Comparison of ENCODE assay signal across 10 mouse cellular contexts in the genomic region with DNA sequence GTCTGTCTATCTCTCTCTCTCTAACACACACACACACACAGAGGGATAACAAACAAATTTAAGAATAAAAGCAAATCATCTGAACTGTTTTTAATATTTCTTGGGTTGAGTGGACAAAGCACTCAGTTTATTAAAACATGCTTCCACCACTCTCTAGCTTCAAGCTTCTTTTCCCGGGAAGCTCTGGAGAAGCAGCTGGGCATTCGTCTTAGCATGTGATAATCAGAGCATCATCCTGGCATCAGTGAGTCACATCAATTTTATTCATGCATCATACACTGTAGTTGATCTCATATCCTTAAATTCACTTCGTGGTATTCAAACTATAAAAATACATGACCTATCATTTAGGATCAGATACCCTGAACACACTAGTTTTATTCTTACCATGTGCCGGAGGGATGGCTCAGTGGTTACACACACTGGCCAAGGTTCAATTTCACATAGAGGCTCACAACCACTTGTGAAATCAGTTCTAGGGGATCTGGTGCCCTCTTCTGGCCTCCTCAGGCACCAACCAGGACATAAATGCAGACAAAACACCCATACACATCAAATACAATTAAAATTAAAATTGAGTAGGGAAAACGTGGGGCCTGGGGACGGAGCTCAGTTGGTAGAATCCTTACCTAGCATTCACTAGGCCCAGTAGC.
DNase-seq lines count a peak whose midpoint lies in the region; ATAC-seq lines count a peak whose summit lies in the region.
"Had no signal": no experiment of that assay in that cellular context is flagged by ENCODE, and none has a peak within 500 bp of the region (broad histone marks: within the 10 kb centered on the region; RNA-seq: fewer than 3 reads in every experiment).

No protein-coding gene starts in this region.

- no peaks in the 10 kb centered on the region for H3K27me3 ChIP-seq in kidney, embryonic 15.5 days
- H3K27me3 ChIP-seq: embryonic facial prominence, embryonic 15.5 days had no signal

- no peak for ATAC-seq in kidney, embryonic 15.5 days (replicated peaks; ENCODE audit: low FRiP score)

- peaks cover 7% of the 10 kb centered on the region for H3K36me3 ChIP-seq in kidney, embryonic 15.5 days
- H3K36me3 ChIP-seq: liver, embryonic 13.5 days had no signal

- no peak overlapping the region for H3K4me3 ChIP-seq in kidney, embryonic 15.5 days (replicated peaks)
- H3K4me3 ChIP-seq: embryonic facial prominence, embryonic 15.5 days; liver, embryonic 13.5 days had no signal

- peaks cover 17% of the 10 kb centered on the region for H3K4me1 ChIP-seq in kidney, embryonic 15.5 days

- no peaks in the 10 kb centered on the region for H3K9me3 ChIP-seq in kidney, embryonic 15.5 days (replicated peaks)
- H3K9me3 ChIP-seq: embryonic facial prominence, embryonic 15.5 days; liver, embryonic 13.5 days had no signal

- H3K9ac ChIP-seq in kidney, embryonic 15.5 days, result no peak overlapping the region
- H3K9ac ChIP-seq: embryonic facial prominence, embryonic 15.5 days; liver, embryonic 13.5 days had no signal

- intact Hi-C loops in left cerebral cortex, postnatal 36 days (cut with DNase I), result no loop called here

- no peak overlapping the region for H3K27ac ChIP-seq in kidney, embryonic 15.5 days
- H3K27ac ChIP-seq: embryonic facial prominence, embryonic 15.5 days; liver, embryonic 13.5 days had no signal

- no peak overlapping the region for H3K4me2 ChIP-seq in kidney, embryonic 15.5 days
- H3K4me2 ChIP-seq: embryonic facial prominence, embryonic 15.5 days; liver, embryonic 13.5 days had no signal

- 74% methylated on average over 6 of the region's 6 CpGs for WGBS in kidney, embryonic 15.5 days

- peak; percentile 49 for DNase-seq in kidney, adult 9 months
- DNase-seq in ES-CJ7 (ENCODE audit: low read depth, low spot score), result peak; percentile 43
- DNase-seq in c-Kit-positive CD71-positive TER-119-positive erythroid progenitor cells, embryonic 14.5 days (ENCODE audit: low spot score), result peak; percentile 31
- DNase-seq in naive thymus-derived CD4-positive, alpha-beta T cell, adult 2 months (ENCODE audit: low read depth), result peak; percentile 80
- no peak for DNase-seq in left cerebral cortex, postnatal 36 days (ENCODE audit: low spot score in 2 of 2)
- no peak for DNase-seq in urinary bladder, adult 2 months (ENCODE audit: low spot score)
- DNase-seq in right cerebral cortex, adult 2 months (ENCODE audit: low spot score in 2 of 2), result no peak
- DNase-seq: liver, embryonic 13.5 days had no signal

Comparison
In these comparisons a context has a peak if more than half of its experiments do, and no peak if none do; other contexts are left out.
1. DNase-seq: peak in kidney, adult 9 months (single experiment), ES-CJ7 (single experiment), c-Kit-positive CD71-positive TER-119-positive erythroid progenitor cells, embryonic 14.5 days (single experiment) and naive thymus-derived CD4-positive, alpha-beta T cell, adult 2 months (single experiment); none in left cerebral cortex, postnatal 36 days (0 of 2), urinary bladder, adult 2 months (single experiment) and right cerebral cortex, adult 2 months (0 of 2).